Mouse (Mus musculus) embryonic facial prominence, embryonic 10.5 days (tissue): Measurements from ENCODE around the gene Gm1043. TPM values are rescaled to one million over a fixed set of nuclear protein-coding genes. Genes with fewer than 3 reads are reported as not detected.

Source experiments
- DNase-seq: peaks from one replicate; pipeline ENCODE4 v3.0.0-alpha.2; 2017; ENCODE audit warnings: low spot score
- H3K27ac ChIP-seq: fragments of 300-500 bp; sonication (generic); replicated peaks from 2 replicates; pipeline ENCODE4 v1.5.1; 2016; ENCODE audit warnings: mild to moderate bottlenecking
- H3K27me3 ChIP-seq: fragments of 300-500 bp; sonication (generic); replicated peaks from 2 replicates; pipeline ENCODE4 v1.6.1; 2016; ENCODE audit warnings: low read depth, mild to moderate bottlenecking; ENCODE audit not compliant: poor library complexity, severe bottlenecking
- H3K36me3 ChIP-seq: fragments of 300-500 bp; sonication (generic); replicated peaks from 2 replicates; pipeline ENCODE4 v1.6.1; 2016; ENCODE audit warnings: mild to moderate bottlenecking, moderate library complexity
- H3K4me1 ChIP-seq: fragments of 300-500 bp; sonication (generic); 2 replicates; pipeline ENCODE4 v1.6.1; 2016
- H3K4me3 ChIP-seq: fragments of 300-500 bp; sonication (generic); 2 replicates; pipeline ENCODE4 v1.5.1; 2016; ENCODE audit warnings: mild to moderate bottlenecking, moderate library complexity
- H3K9me3 ChIP-seq: fragments of 300-500 bp; sonication (generic); 2 replicates; pipeline ENCODE4 v1.6.1; 2016; ENCODE audit warnings: mild to moderate bottlenecking
- WGBS: fragments of 180-500 bp; shearing (Covaris S2); methylation state at CpG from one replicate; pipeline ENCODE4 v1.1.7; 2016; 5-methylcytosine and 5-hydroxymethylcytosine counted together
- polyA plus RNA-seq: library from polyadenylated mRNA; unstranded; fragments of >200 nt; fragmentation: Nextera tagmentation; extraction: Ambion mirVana; gene quantifications from 2 replicates; pipeline ENCODE4 v1.2.1, GENCODE M21; 2016

The Gm1043 gene
- polyA plus RNA-seq = not detected in 2 replicates

- no peak within 1 kb of the TSS for H3K27ac ChIP-seq
- H3K9me3 ChIP-seq = no peaks in the 10 kb centered on the region
- H3K4me1 ChIP-seq = peaks cover 11% of the 10 kb centered on the region
- no peak within 1 kb of the TSS for H3K4me3 ChIP-seq
- no peaks in the 10 kb centered on the region for H3K36me3 ChIP-seq
- 85% methylated on average over 16 of the region's 16 CpGs for WGBS
- H3K27me3 ChIP-seq = peaks cover 16% of the 10 kb centered on the region
- no peak for DNase-seq
Observed at GRCm38 (mm10) chr5:37085241-37085640, at the start of gene Gm1043. Gene Gm1043 (plus strand): TSS chr5:37085370.

- H3K27ac ChIP-seq = no peak overlapping the region
- H3K4me1 ChIP-seq = peaks cover 1% of the 10 kb centered on the region; the same call in 1 of the 2 replicates
- H3K9me3 ChIP-seq = no peaks in the 10 kb centered on the region
- no peaks in the 10 kb centered on the region for H3K36me3 ChIP-seq
- H3K4me3 ChIP-seq = no peak overlapping the region
- peaks cover 24% of the 10 kb centered on the region for H3K27me3 ChIP-seq
- DNase-seq = no peak
- 83% methylated on average over 6 of the region's 6 CpGs for WGBS
Observed at GRCm38 (mm10) chr5:37035896-37036295, 49.3 kb upstream of the Gm1043 start.

GRCm38 (mm10) chr5:37036884-37037283 is 48.3 kb upstream of the Gm1043 start:
- H3K27ac ChIP-seq = no peak overlapping the region
- WGBS = 66% methylated on average over 3 of the region's 3 CpGs
- no peak overlapping the region for H3K4me3 ChIP-seq
- peaks cover 22% of the 10 kb centered on the region for H3K27me3 ChIP-seq
- no peaks in the 10 kb centered on the region for H3K36me3 ChIP-seq
- peaks cover 7% of the 10 kb centered on the region; the same call in 1 of the 2 replicates for H3K4me1 ChIP-seq
- H3K9me3 ChIP-seq = no peaks in the 10 kb centered on the region
- DNase-seq = no peak

GRCm38 (mm10) chr5:37039908-37040307 is 45.3 kb upstream of the Gm1043 start:
- H3K4me3 ChIP-seq = no peak overlapping the region
- 82% methylated on average over 6 of the region's 6 CpGs for WGBS
- H3K27ac ChIP-seq = no peak overlapping the region
- H3K36me3 ChIP-seq = no peaks in the 10 kb centered on the region
- H3K9me3 ChIP-seq = no peaks in the 10 kb centered on the region
- DNase-seq = no peak
- peaks cover 17% of the 10 kb centered on the region for H3K27me3 ChIP-seq
- peaks cover 10% of the 10 kb centered on the region; the same call in 1 of the 2 replicates for H3K4me1 ChIP-seq

- H3K27ac ChIP-seq = no peak overlapping the region
- H3K4me1 ChIP-seq = peaks cover 10% of the 10 kb centered on the region; the same call in 1 of the 2 replicates
- no peaks in the 10 kb centered on the region for H3K9me3 ChIP-seq
- 20% methylated on average over 9 of the region's 9 CpGs for WGBS
- peak; percentile 24 for DNase-seq
- H3K4me3 ChIP-seq = no peak overlapping the region
- no peaks in the 10 kb centered on the region for H3K36me3 ChIP-seq
- H3K27me3 ChIP-seq = peaks cover 17% of the 10 kb centered on the region
Observed at GRCm38 (mm10) chr5:37040711-37041110, 44.5 kb upstream of the Gm1043 start.

GRCm38 (mm10) chr5:37041651-37042050 is 43.5 kb upstream of the Gm1043 start:
- Histone ChIP-seq H3K27me3 (peaks cover 17% of the 10 kb centered on the region), H3K27ac (no peak overlapping the region), H3K36me3 (no peaks in the 10 kb centered on the region), H3K9me3 (no peaks in the 10 kb centered on the region), H3K4me1 (peaks cover 10% of the 10 kb centered on the region; the same call in 1 of the 2 replicates), H3K4me3 (no peak overlapping the region)
- 62% methylated on average over 6 of the region's 6 CpGs for WGBS
- DNase-seq = no peak

GRCm38 (mm10) chr5:37042934-37043333 is 42.2 kb upstream of the Gm1043 start:
- Histone ChIP-seq H3K27ac (no peak overlapping the region), H3K36me3 (no peaks in the 10 kb centered on the region), H3K9me3 (no peaks in the 10 kb centered on the region), H3K4me1 (peaks cover 10% of the 10 kb centered on the region; the same call in 1 of the 2 replicates), H3K4me3 (no peak overlapping the region), H3K27me3 (peaks cover 21% of the 10 kb centered on the region)
- DNase-seq = no peak
- WGBS = 47% methylated on average over 4 of the region's 4 CpGs

- no peaks in the 10 kb centered on the region for H3K9me3 ChIP-seq
- H3K36me3 ChIP-seq = no peaks in the 10 kb centered on the region
- peaks cover 21% of the 10 kb centered on the region for H3K27me3 ChIP-seq
- no peak for DNase-seq
- WGBS = 78% methylated on average over 2 of the region's 2 CpGs
- no peak overlapping the region for H3K27ac ChIP-seq
- H3K4me1 ChIP-seq = peaks cover 16% of the 10 kb centered on the region; the same call in 1 of the 2 replicates
- no peak overlapping the region for H3K4me3 ChIP-seq
Observed at GRCm38 (mm10) chr5:37044793-37045192, 40.4 kb upstream of the Gm1043 start.

GRCm38 (mm10) chr5:37045582-37045981 is 39.6 kb upstream of the Gm1043 start:
- DNase-seq = no peak
- no peak overlapping the region for H3K27ac ChIP-seq

GRCm38 (mm10) chr5:37046791-37047190 is 38.4 kb upstream of the Gm1043 start:
- no peak overlapping the region for H3K4me3 ChIP-seq
- peaks cover 15% of the 10 kb centered on the region for H3K4me1 ChIP-seq
- no peaks in the 10 kb centered on the region for H3K9me3 ChIP-seq
- H3K36me3 ChIP-seq = no peaks in the 10 kb centered on the region
- H3K27ac ChIP-seq = no peak overlapping the region
- peaks cover 12% of the 10 kb centered on the region for H3K27me3 ChIP-seq
- 57% methylated on average over 5 of the region's 5 CpGs for WGBS
- no peak for DNase-seq

More at GRCm38 (mm10) chr5:37045582-37045981, 39.6 kb upstream of the Gm1043 start:
- no peaks in the 10 kb centered on the region for H3K9me3 ChIP-seq
- no peaks in the 10 kb centered on the region for H3K36me3 ChIP-seq
- peaks cover 21% of the 10 kb centered on the region for H3K27me3 ChIP-seq
- WGBS = 83% methylated on average over 2 of the region's 2 CpGs
- peaks cover 17% of the 10 kb centered on the region for H3K4me1 ChIP-seq
- H3K4me3 ChIP-seq = no peak overlapping the region

- Histone ChIP-seq H3K36me3 (no peaks in the 10 kb centered on the region), H3K27ac (no peak overlapping the region), H3K4me3 (no peak overlapping the region), H3K9me3 (no peaks in the 10 kb centered on the region), H3K4me1 (peaks cover 15% of the 10 kb centered on the region), H3K27me3 (peaks cover 7% of the 10 kb centered on the region; the same call in 1 of the 2 replicates)
- DNase-seq = no peak
- WGBS = 60% methylated on average over 17 of the region's 17 CpGs
Observed at GRCm38 (mm10) chr5:37047206-37047915, 37.8 kb upstream of the Gm1043 start.

GRCm38 (mm10) chr5:37047992-37048391 is 37.2 kb upstream of the Gm1043 start:
- DNase-seq = no peak
- no peak overlapping the region for H3K4me3 ChIP-seq
- no peaks in the 10 kb centered on the region for H3K9me3 ChIP-seq
- peaks cover 14% of the 10 kb centered on the region for H3K4me1 ChIP-seq
- peaks cover 4% of the 10 kb centered on the region; the same call in 1 of the 2 replicates for H3K27me3 ChIP-seq
- no peaks in the 10 kb centered on the region for H3K36me3 ChIP-seq
- WGBS = 72% methylated on average over 7 of the region's 7 CpGs
- H3K27ac ChIP-seq = no peak overlapping the region

GRCm38 (mm10) chr5:37049111-37049510 is 36.1 kb upstream of the Gm1043 start:
- H3K4me1 ChIP-seq = peaks cover 15% of the 10 kb centered on the region
- 71% methylated on average over 2 of the region's 2 CpGs for WGBS
- H3K4me3 ChIP-seq = no peak overlapping the region
- peaks cover 4% of the 10 kb centered on the region; the same call in 1 of the 2 replicates for H3K27me3 ChIP-seq
- H3K9me3 ChIP-seq = no peaks in the 10 kb centered on the region
- H3K36me3 ChIP-seq = no peaks in the 10 kb centered on the region
- no peak overlapping the region for H3K27ac ChIP-seq
- no peak for DNase-seq
